8 mouse cellular contexts compared by ENCODE assay signal in genomic region chr12:35533748-35534113, GRCm38 (mm10). TPM values are rescaled to one million over a fixed set of nuclear protein-coding genes. Genes with fewer than 3 reads are reported as not detected.
DNase-seq lines count a peak whose midpoint lies in the region; ATAC-seq and TF ChIP-seq lines count a peak whose summit lies in the region.

No protein-coding gene starts in this region.

- H3K4me2 ChIP-seq in embryonic facial prominence, embryonic 13.5 days = peak overlapping the region; percentile 97
- peak overlapping the region; percentile 91 for H3K4me2 ChIP-seq in intestine, embryonic 16.5 days (ENCODE audit: low read depth, low read length)
- H3K4me2 ChIP-seq in neural tube, embryonic 13.5 days = peak overlapping the region; percentile 95

- H3K27me3 ChIP-seq in embryonic facial prominence, embryonic 13.5 days = peaks cover 11% of the 10 kb centered on the region
- no peaks in the 10 kb centered on the region for H3K27me3 ChIP-seq in intestine, embryonic 16.5 days (replicated peaks; ENCODE audit: control insufficient read depth, insufficient read depth, low read length)
- peaks cover 4% of the 10 kb centered on the region; the same call in 1 of the 2 replicates for H3K27me3 ChIP-seq in neural tube, embryonic 13.5 days

- no peak for ATAC-seq in embryonic facial prominence, embryonic 13.5 days (ENCODE audit: insufficient number of reproducible peaks, insufficient read depth, low FRiP score, low TSS enrichment, low read depth)
- ATAC-seq in intestine, embryonic 16.5 days = no peak
- ATAC-seq in neural tube, embryonic 13.5 days (ENCODE audit: low read depth) = no peak
- no peak for ATAC-seq in erythroid progenitor cell, adult 5-6 weeks (replicated peaks; ENCODE audit: low FRiP score, poor library complexity, severe bottlenecking)

- peak overlapping the region; percentile 94 for H3K4me3 ChIP-seq in left cerebral cortex, adult 2 months
- H3K4me3 ChIP-seq in embryonic facial prominence, embryonic 13.5 days = peak overlapping the region; percentile 79
- peak overlapping the region; percentile 87 for H3K4me3 ChIP-seq in intestine, embryonic 16.5 days (ENCODE audit: low read length)
- H3K4me3 ChIP-seq in neural tube, embryonic 13.5 days = peak overlapping the region; percentile 84

- H3K27ac ChIP-seq in left cerebral cortex, adult 2 months = 0 out of 2 replicates have a peak overlapping the region, but pooled peaks have one; percentile 87
- no peak overlapping the region for H3K27ac ChIP-seq in embryonic facial prominence, embryonic 13.5 days
- peak overlapping the region; percentile 80 for H3K27ac ChIP-seq in intestine, embryonic 16.5 days (ENCODE audit: low read length)
- peak overlapping the region; percentile 35; the same call in 1 of the 2 replicates for H3K27ac ChIP-seq in neural tube, embryonic 13.5 days (replicated peaks)

- peak overlapping the region; percentile 77 for H3K9ac ChIP-seq in embryonic facial prominence, embryonic 13.5 days
- peak overlapping the region; percentile 85 for H3K9ac ChIP-seq in intestine, embryonic 16.5 days (ENCODE audit: low read depth, low read length)
- peak overlapping the region; percentile 80 for H3K9ac ChIP-seq in neural tube, embryonic 13.5 days

- DNase-seq in left cerebral cortex, adult 2 months (ENCODE audit: extremely low spot score in 1 of 2, low spot score in 2 of 2) = no peak
- no peak for DNase-seq in left cerebral cortex, adult 9 months (ENCODE audit: low spot score in 2 of 2)
- no peak for DNase-seq in frontal cortex, adult 2 months (ENCODE audit: extremely low spot score in 1 of 2, low spot score in 1 of 2)
- no peak for DNase-seq in frontal cortex, postnatal 14 days (ENCODE audit: low spot score in 2 of 2)

- intact Hi-C loops in left cerebral cortex, adult 2 months (cut with DNase I) = loop anchor here (5.0 to 10.0 kb wide), 2 partner anchors 211 to 226 kb away; no protein-coding TSS in a partner anchor

- no peaks in the 10 kb centered on the region for H3K9me3 ChIP-seq in embryonic facial prominence, embryonic 13.5 days
- no peaks in the 10 kb centered on the region for H3K9me3 ChIP-seq in intestine, embryonic 16.5 days (ENCODE audit: control insufficient read depth, low read length)
- H3K9me3 ChIP-seq in neural tube, embryonic 13.5 days = no peaks in the 10 kb centered on the region

- no peaks in the 10 kb centered on the region for H3K36me3 ChIP-seq in embryonic facial prominence, embryonic 13.5 days
- no peaks in the 10 kb centered on the region for H3K36me3 ChIP-seq in intestine, embryonic 16.5 days (ENCODE audit: control insufficient read depth, insufficient read depth, low read length)
- H3K36me3 ChIP-seq in neural tube, embryonic 13.5 days = no peaks in the 10 kb centered on the region

- 0 out of 2 replicates have a peak, but pooled peaks cover 3% of the 10 kb centered on the region for H3K4me1 ChIP-seq in embryonic facial prominence, embryonic 13.5 days
- peaks cover 2% of the 10 kb centered on the region; the same call in 1 of the 2 replicates for H3K4me1 ChIP-seq in intestine, embryonic 16.5 days (ENCODE audit: control insufficient read depth, insufficient read depth, low read length)
- H3K4me1 ChIP-seq in neural tube, embryonic 13.5 days (replicated peaks) = peaks cover 6% of the 10 kb centered on the region; the same call in 1 of the 2 replicates

- no peak for TF ChIP-seq CTCF in left cerebral cortex, adult 2 months (IDR thresholded peaks at IDR 0.05)

RNA-seq across cellular contexts. Expression of gene Ahr, which starts 1.1 kb away (rescaled TPM):
- 1 to 10 TPM; 6.5 to 8.9 TPM for total RNA-seq in left cerebral cortex, adult 2 months (2021)
- 12.1 and 16.3 TPM in 2 replicates for polyA plus RNA-seq in embryonic facial prominence, embryonic 13.5 days (2015; fragmentation: Nextera tagmentation; extraction: Ambion mirVana)
- 5.7 and 7.2 TPM in 2 replicates for polyA plus RNA-seq in intestine, embryonic 16.5 days (2015; fragmentation: Nextera tagmentation; extraction: Ambion mirVana)
- polyA plus RNA-seq in neural tube, embryonic 13.5 days (2015; fragmentation: Nextera tagmentation; extraction: Ambion mirVana) = 6.7 and 7.1 TPM in 2 replicates
- 4.0 TPM in 1 of 2 replicates, not detected in the other for total RNA-seq in erythroid progenitor cell, adult 5-6 weeks (2015; ENCODE audit: low replicate concordance)
- 0.77 TPM in 1 of 2 replicates, not detected in the other for total RNA-seq in erythroid progenitor cell, adult 5-6 weeks (2017; ENCODE audit: low replicate concordance)
- polyA plus RNA-seq in frontal cortex, adult 2 months (2012; rRNA removed) = 3.9 and 4.3 TPM in 2 replicates
